Mouse (Mus musculus) stomach, embryonic 15.5 days (tissue): ENCODE results near the gene 4930415O20Rik. TPM values are rescaled to one million over a fixed set of nuclear protein-coding genes. Genes with fewer than 3 reads are reported as not detected.
A peak's percentile ranks its signal among the peaks of the same experiment; 100 is the strongest.

Experiments
- ATAC-seq: fragments of 200-750 bp; cut with Nextera tagmentation; 2 replicates; pipeline ENCODE4 v1.8.0; 2017; ENCODE audit warnings: low read depth, moderate number of reproducible peaks, moderate TSS enrichment; ENCODE audit not compliant: insufficient read depth, low FRiP score
- H3K27ac ChIP-seq: fragments of 300-500 bp; sonication (generic); 2 replicates; pipeline ENCODE4 v1.5.1; 2015; ENCODE audit warnings: mild to moderate bottlenecking, inconsistent platforms
- H3K27me3 ChIP-seq: fragments of 300-500 bp; sonication (generic); replicated peaks from 2 replicates; pipeline ENCODE4 v1.6.1; 2015; ENCODE audit warnings: inconsistent platforms
- H3K36me3 ChIP-seq: fragments of 300-500 bp; sonication (generic); 2 replicates; pipeline ENCODE4 v1.6.1; 2015; ENCODE audit warnings: inconsistent platforms
- H3K4me1 ChIP-seq: fragments of 300-500 bp; sonication (generic); 2 replicates; pipeline ENCODE4 v1.6.1; 2015; ENCODE audit warnings: inconsistent platforms
- H3K4me2 ChIP-seq: fragments of 300-500 bp; sonication (generic); 2 replicates; pipeline ENCODE4 v1.6.1; 2015; ENCODE audit warnings: mild to moderate bottlenecking, inconsistent platforms
- H3K4me3 ChIP-seq: fragments of 300-500 bp; sonication (generic); replicated peaks from 2 replicates; pipeline ENCODE4 v1.5.1; 2015; ENCODE audit warnings: inconsistent platforms
- H3K9ac ChIP-seq: fragments of 300-500 bp; sonication (generic); 2 replicates; pipeline ENCODE4 v1.6.1; 2015; ENCODE audit warnings: inconsistent platforms
- H3K9me3 ChIP-seq: fragments of 300-500 bp; sonication (generic); 2 replicates; pipeline ENCODE4 v1.6.1; 2016; ENCODE audit warnings: inconsistent platforms
- WGBS: fragments of 180-500 bp; shearing (Covaris S2); methylation state at CpG from one replicate; pipeline ENCODE4 v1.1.7; 2015; 5-methylcytosine and 5-hydroxymethylcytosine counted together
- polyA plus RNA-seq: library from polyadenylated mRNA; unstranded; fragments of >200 nt; fragmentation: Nextera tagmentation; extraction: Ambion mirVana; gene quantifications from 2 replicates; pipeline ENCODE4 v1.2.1, GENCODE M21; 2015

4930415O20Rik gene
- polyA plus RNA-seq, 1 experiment from 2014 or later: not detected

GRCm38 (mm10) chr15:98541064-98541463, 29.7 kb upstream of the 4930415O20Rik start:
- ATAC-seq: no peak
- peaks cover 36% of the 10 kb centered on the region for H3K36me3 ChIP-seq
- no peak overlapping the region for H3K4me2 ChIP-seq
- H3K27ac ChIP-seq: no peak overlapping the region
- H3K9me3 ChIP-seq: no peaks in the 10 kb centered on the region
- H3K9ac ChIP-seq: no peak overlapping the region
- H3K4me1 ChIP-seq: no peaks in the 10 kb centered on the region
- H3K27me3 ChIP-seq: no peaks in the 10 kb centered on the region
- WGBS: 74% methylated on average over 6 of the region's 6 CpGs
- H3K4me3 ChIP-seq: no peak overlapping the region

GRCm38 (mm10) chr15:98543341-98543740, 27.5 kb upstream of the 4930415O20Rik start:
- Histone ChIP-seq H3K4me2 (no peak overlapping the region), H3K27ac (no peak overlapping the region), H3K36me3 (peaks cover 49% of the 10 kb centered on the region), H3K4me3 (no peak overlapping the region), H3K4me1 (no peaks in the 10 kb centered on the region), H3K27me3 (no peaks in the 10 kb centered on the region), H3K9me3 (no peaks in the 10 kb centered on the region), H3K9ac (no peak overlapping the region)
- WGBS: 81% methylated on average over 4 of the region's 4 CpGs
- no peak for ATAC-seq

DNA sequence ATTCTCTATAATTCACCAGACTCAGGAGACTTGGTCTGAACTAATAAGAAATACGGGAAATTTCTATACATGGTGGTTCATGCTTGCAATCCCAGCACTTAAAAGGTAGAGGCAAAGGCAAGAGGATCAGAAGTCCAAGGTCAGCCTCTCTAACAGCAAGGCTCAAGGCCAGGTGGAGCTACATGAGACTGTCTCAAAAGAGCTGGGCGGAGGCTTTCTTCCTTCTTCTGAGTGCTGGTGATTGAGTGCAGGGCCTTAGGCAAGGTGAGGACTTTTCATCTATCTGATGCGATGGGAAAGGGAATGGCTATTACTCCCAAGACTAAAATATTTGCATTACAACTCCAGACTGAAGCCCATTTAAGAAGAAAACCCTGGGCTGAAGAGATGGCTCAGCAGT, 25.7 kb upstream of the 4930415O20Rik start:
- H3K9ac ChIP-seq: no peak overlapping the region
- WGBS: 91% methylated on average over 3 of the region's 3 CpGs
- ATAC-seq: no peak
- no peak overlapping the region for H3K4me3 ChIP-seq
- H3K4me2 ChIP-seq: no peak overlapping the region
- H3K4me1 ChIP-seq: no peaks in the 10 kb centered on the region
- H3K27ac ChIP-seq: no peak overlapping the region
- no peaks in the 10 kb centered on the region for H3K9me3 ChIP-seq
- H3K36me3 ChIP-seq: peaks cover 52% of the 10 kb centered on the region
- H3K27me3 ChIP-seq: no peaks in the 10 kb centered on the region

DNA sequence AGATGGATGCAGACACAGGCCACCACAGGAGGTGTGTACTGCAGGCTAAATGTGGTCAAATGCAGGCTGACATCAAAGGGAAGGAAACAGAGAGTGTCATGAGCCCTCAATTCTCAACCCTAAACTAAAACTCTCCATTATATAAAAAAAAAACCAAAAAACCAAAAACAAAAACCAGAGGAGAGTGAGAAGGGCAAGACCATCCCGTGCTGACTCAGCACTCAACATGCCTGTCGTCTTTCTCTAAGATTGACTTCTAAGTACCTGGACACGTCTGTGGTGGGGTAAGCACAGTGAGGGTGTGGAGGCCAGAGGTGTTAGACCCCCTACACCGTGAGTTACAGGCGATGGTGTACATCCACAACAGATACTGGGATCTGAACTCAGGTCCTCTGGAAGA, 24.0 kb upstream of the 4930415O20Rik start:
- ATAC-seq: no peak
- no peaks in the 10 kb centered on the region for H3K9me3 ChIP-seq
- 89% methylated on average over 5 of the region's 5 CpGs for WGBS
- H3K9ac ChIP-seq: no peak overlapping the region
- no peaks in the 10 kb centered on the region for H3K27me3 ChIP-seq
- no peak overlapping the region for H3K27ac ChIP-seq
- H3K4me3 ChIP-seq: no peak overlapping the region
- H3K36me3 ChIP-seq: peaks cover 61% of the 10 kb centered on the region
- H3K4me1 ChIP-seq: no peaks in the 10 kb centered on the region
- H3K4me2 ChIP-seq: no peak overlapping the region

- H3K9me3 ChIP-seq: no peaks in the 10 kb centered on the region
- peaks cover 46% of the 10 kb centered on the region for H3K36me3 ChIP-seq
- H3K4me3 ChIP-seq: no peak overlapping the region
- no peak for ATAC-seq
- no peaks in the 10 kb centered on the region for H3K27me3 ChIP-seq
- WGBS: 88% methylated on average over 2 of the region's 2 CpGs
- H3K4me2 ChIP-seq: no peak overlapping the region
- H3K4me1 ChIP-seq: no peaks in the 10 kb centered on the region
- H3K27ac ChIP-seq: no peak overlapping the region
- no peak overlapping the region for H3K9ac ChIP-seq
These were observed 18.0 kb upstream of the 4930415O20Rik start for GRCm38 (mm10) chr15:98552758-98553157.

DNA sequence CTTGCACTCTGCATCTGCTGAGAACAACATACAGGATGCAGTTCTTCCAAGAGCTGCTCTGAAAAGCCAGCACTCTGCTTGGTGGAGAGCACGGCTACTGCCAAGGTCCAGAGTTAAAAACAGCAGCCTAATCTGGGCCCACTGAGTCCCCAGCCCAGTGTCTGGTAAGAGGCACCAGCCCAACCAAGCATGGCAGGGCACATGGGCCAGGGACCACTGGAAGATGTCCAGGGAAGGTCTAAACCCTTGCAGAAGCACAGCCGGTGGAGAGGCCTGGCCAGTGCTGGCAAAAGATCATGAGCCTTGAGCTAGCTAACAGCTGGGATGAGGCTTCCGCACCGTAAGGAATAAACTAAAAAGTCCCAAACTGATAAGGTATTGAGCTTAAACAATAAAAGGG, 14.9 kb upstream of the 4930415O20Rik start:
- Histone ChIP-seq H3K9ac (no peak overlapping the region), H3K4me1 (no peaks in the 10 kb centered on the region), H3K27ac (no peak overlapping the region), H3K36me3 (peaks cover 47% of the 10 kb centered on the region), H3K4me2 (no peak overlapping the region), H3K9me3 (no peaks in the 10 kb centered on the region), H3K27me3 (no peaks in the 10 kb centered on the region), H3K4me3 (no peak overlapping the region)
- no peak for ATAC-seq
- WGBS: 91% methylated on average over 4 of the region's 4 CpGs

DNA sequence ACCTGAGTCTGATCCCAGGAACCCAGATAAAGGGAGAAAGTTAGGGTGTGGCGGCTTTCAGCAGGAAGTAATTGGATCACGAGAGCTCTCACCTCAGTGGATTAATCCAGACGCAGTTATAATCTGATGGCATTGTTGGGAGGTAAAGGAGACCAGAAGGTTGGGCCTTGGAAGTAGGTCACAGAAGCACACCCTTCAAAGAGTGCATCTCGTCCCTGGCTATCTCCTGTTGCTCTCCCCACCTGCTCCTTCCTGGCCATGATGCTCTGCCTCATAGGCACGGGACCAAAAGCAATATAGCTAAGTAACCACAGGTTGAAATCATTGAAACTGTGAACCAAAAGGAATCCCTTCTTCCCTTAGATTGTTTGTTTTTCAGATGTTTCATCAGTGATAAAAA, 13.6 kb upstream of the 4930415O20Rik start:
- peaks cover 41% of the 10 kb centered on the region for H3K36me3 ChIP-seq
- no peak overlapping the region for H3K9ac ChIP-seq
- H3K9me3 ChIP-seq: no peaks in the 10 kb centered on the region
- H3K27me3 ChIP-seq: no peaks in the 10 kb centered on the region
- H3K4me2 ChIP-seq: no peak overlapping the region
- H3K4me1 ChIP-seq: no peaks in the 10 kb centered on the region
- H3K27ac ChIP-seq: no peak overlapping the region
- ATAC-seq: no peak
- H3K4me3 ChIP-seq: no peak overlapping the region
- 88% methylated on average over 5 of the region's 5 CpGs for WGBS

GRCm38 (mm10) chr15:98566973-98567277, 3.9 kb upstream of the 4930415O20Rik start:
- Histone ChIP-seq H3K27ac (peak overlapping the region; percentile 98), H3K4me3 (peak overlapping the region; percentile 96), H3K4me2 (peak overlapping the region; percentile 69), H3K9ac (peak overlapping the region; percentile 78), H3K27me3 (no peaks in the 10 kb centered on the region), H3K9me3 (no peaks in the 10 kb centered on the region), H3K36me3 (peaks cover 4% of the 10 kb centered on the region; the same call in 1 of the 2 replicates), H3K4me1 (peaks cover 22% of the 10 kb centered on the region)
- 0% methylated on average over 15 of the region's 15 CpGs for WGBS
- ATAC-seq: no peak

DNA sequence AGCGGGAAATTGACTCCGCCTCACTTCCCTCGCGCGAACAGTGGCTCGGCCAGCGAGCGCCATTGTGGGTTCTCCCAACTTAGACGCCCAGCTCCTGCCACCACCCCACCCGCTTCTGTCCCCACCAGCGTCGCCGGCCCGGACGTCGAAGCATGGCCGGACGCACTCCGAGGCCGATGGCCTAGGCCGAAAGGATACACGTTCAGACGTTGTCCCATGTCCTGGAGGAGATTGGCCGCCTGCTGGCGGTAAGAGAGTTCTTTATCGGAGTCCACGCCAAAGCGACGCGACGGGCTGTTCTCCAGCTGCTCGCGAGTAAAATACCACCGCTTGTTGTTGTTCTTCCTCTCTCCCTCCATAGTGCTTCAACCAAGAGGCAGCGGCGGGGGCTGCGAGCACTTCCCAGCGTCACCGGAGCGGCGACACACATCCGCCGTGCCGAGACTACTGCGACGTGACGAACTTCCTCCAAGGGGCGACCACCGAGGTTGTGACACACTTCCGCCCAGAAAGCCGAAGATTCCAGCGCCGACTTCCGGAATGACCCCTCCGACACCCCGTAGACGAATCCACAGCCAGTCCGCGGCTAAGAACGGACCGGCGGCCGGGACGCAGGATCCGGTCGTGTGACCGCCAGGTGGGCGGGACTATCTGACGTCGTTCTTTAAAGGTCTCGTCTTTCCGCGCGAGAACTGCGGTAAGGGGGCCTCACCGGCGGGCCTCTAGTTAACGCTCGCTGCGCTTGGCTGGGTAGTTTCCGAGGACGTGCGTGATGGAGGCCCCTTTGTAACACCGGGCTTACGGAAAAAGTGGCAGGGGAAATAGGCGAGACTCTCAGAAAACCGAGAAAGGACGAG, 3.3 kb upstream of the 4930415O20Rik start:
- H3K4me3 ChIP-seq: peak overlapping the region; percentile 96
- WGBS: under 1% methylated on average over 88 of the region's 88 CpGs
- peaks cover 22% of the 10 kb centered on the region for H3K4me1 ChIP-seq
- peak; percentile 95 for ATAC-seq
- no peaks in the 10 kb centered on the region for H3K9me3 ChIP-seq
- H3K9ac ChIP-seq: peak overlapping the region; percentile 78
- peaks cover 4% of the 10 kb centered on the region; the same call in 1 of the 2 replicates for H3K36me3 ChIP-seq
- no peaks in the 10 kb centered on the region for H3K27me3 ChIP-seq
- H3K4me2 ChIP-seq: peak overlapping the region; percentile 70
- H3K27ac ChIP-seq: peak overlapping the region; percentile 98

GRCm38 (mm10) chr15:98568256-98569033, 2.4 kb upstream of the 4930415O20Rik start:
- H3K9ac ChIP-seq: peak overlapping the region; percentile 35
- peaks cover 22% of the 10 kb centered on the region for H3K4me1 ChIP-seq
- peak overlapping the region; percentile 96 for H3K4me3 ChIP-seq
- 3% methylated on average over 22 of the region's 22 CpGs for WGBS
- peak overlapping the region; percentile 70 for H3K4me2 ChIP-seq
- H3K27me3 ChIP-seq: no peaks in the 10 kb centered on the region
- ATAC-seq: no peak
- H3K36me3 ChIP-seq: no peaks in the 10 kb centered on the region
- H3K27ac ChIP-seq: peak overlapping the region; percentile 96
- H3K9me3 ChIP-seq: no peaks in the 10 kb centered on the region

- Histone ChIP-seq H3K27ac (0 out of 2 replicates have a peak overlapping the region, but pooled peaks have one; percentile 96), H3K4me3 (peak overlapping the region; percentile 96)
- WGBS: 58% methylated on average over 7 of the region's 7 CpGs
These were observed 1.6 kb upstream of the 4930415O20Rik start for GRCm38 (mm10) chr15:98569216-98569615.

GRCm38 (mm10) chr15:98569795-98570365, 924 bp upstream of the 4930415O20Rik start:
- WGBS: 72% methylated on average over 4 of the region's 4 CpGs
- Histone ChIP-seq H3K4me3 (no peak overlapping the region), H3K36me3 (no peaks in the 10 kb centered on the region), H3K4me2 (no peak overlapping the region), H3K27ac (no peak overlapping the region), H3K27me3 (no peaks in the 10 kb centered on the region), H3K9me3 (no peaks in the 10 kb centered on the region), H3K4me1 (peaks cover 22% of the 10 kb centered on the region), H3K9ac (no peak overlapping the region)
- ATAC-seq: no peak

More at GRCm38 (mm10) chr15:98569216-98569615, 1.6 kb upstream of the 4930415O20Rik start:
- H3K4me1 ChIP-seq: peaks cover 22% of the 10 kb centered on the region
- H3K9ac ChIP-seq: 0 out of 2 replicates have a peak overlapping the region, but pooled peaks have one; percentile 35
- H3K27me3 ChIP-seq: no peaks in the 10 kb centered on the region
- peak overlapping the region; percentile 70 for H3K4me2 ChIP-seq
- ATAC-seq: no peak
- no peaks in the 10 kb centered on the region for H3K36me3 ChIP-seq
- no peaks in the 10 kb centered on the region for H3K9me3 ChIP-seq
